Mouse (Mus musculus): Measurements from ENCODE around the gene Smtnl2.

Smtnl2 gene

DNA sequence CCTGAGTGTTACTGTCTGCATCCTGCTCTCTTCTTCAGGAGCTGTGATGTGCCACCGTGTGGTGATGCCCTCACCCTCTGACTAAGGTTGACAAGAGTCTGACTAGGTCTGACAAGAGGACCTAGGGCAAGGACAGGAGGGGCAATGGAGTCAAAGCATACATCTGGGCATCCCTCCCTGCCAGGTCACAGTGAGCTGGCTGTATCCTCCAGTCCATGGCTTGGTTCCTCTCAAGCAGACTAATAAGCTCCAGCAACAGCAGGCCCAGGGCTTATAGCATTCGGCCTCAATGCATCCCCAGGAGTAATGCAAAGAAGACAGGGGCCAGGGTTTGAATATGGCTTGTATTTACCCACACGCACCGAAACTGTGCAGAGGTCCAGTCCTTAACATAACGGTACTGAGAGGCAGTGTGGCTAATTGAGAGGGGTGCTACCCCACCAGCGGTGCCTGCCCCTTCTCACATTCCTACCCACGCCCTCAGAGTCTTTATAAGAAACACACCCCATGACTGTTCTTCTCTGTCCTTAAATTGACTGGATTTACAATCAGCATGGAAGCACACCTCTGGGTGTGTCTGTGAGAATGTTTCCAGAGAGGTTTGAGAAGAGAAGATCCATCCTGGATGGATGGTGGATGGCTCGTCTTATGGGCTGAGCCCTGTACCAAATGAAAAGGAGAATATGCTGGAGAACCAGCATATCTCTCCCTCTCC is 13.5 kb downstream of the Smtnl2 start:
- peak; percentile 93 for DNase-seq

DNA sequence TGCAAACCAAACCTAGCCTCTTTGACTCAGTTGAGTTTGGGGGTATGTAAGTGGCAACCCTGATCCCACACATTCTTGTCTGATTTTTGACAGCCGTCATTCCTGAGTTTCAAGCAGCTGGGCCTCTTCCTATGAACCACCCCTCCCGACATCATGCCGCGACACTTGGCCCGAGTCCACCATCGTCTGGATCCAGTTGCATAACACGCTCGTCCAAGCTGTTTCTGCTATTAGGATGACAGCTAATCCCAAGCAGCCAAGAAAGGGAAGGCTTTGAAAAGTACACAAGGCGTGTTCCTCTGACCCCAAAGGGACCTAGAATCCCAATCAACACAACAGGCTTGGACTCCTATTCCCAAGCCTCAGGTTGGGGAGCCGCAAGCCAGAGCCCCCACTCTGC is 14.4 kb downstream of the Smtnl2 start:
- DNase-seq = peak; percentile 99

DNA sequence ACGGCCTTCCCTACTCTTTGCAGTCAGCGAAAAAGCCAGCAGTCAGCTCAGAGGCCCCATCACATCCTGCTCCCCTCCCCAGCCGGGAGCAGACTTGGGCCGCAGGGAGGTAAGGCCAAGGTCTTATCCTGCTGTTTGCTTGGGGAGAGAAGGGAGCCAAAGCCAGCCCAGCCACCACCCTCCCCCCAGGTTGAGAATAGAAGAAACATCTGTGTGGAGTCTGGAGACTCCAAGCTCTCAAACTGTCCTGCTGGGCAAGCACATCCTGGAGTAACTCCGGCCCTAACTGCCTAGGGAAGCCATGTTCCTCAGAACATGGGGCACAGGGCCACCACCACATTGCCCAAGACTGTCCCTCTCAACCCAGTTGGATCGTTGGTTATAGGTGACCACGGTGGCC is 14.9 kb downstream of the Smtnl2 start:
- DNase-seq = peak; percentile 99

DNA sequence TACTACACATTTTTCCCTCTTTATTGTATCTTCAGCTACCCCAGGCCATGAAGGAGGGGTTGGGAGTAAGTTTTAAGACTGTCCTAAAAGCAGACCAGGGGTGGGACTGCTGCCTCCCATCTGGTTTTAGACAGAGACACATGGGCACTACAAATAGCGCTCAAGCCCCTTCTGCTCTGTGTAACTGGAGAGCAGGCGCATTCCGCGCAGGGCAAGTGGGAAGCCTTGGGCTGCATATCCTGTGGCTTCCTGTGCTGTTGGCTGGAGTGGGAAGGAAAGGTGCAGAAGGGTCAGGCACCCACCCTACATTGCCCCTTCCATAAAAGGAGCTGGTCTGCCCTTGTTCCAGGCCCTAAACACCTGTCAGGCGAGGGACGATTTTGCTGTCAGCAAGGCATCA is 15.9 kb downstream of the Smtnl2 start:
- peak; percentile 94 for DNase-seq

DNA sequence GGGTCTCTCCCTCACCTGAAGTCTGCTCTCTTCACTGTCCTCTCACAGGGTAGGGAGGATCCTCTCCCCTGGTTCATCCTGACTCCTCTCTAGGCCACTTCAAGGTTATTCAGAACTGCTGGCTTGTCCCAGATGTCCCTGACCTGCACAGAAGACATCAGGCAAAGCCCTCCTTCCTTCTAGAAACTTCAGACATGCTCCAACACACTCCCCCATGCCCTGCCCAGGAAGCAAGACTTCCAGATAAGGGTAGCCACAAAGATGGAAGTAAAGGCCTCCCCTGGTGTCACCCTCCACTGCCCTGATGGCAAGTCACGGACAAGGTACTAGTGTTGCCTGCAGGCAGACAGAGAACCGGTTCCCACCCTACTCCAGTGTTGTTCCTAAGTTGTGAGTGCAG is 16.8 kb downstream of the Smtnl2 start:
- DNase-seq = no peak

DNA sequence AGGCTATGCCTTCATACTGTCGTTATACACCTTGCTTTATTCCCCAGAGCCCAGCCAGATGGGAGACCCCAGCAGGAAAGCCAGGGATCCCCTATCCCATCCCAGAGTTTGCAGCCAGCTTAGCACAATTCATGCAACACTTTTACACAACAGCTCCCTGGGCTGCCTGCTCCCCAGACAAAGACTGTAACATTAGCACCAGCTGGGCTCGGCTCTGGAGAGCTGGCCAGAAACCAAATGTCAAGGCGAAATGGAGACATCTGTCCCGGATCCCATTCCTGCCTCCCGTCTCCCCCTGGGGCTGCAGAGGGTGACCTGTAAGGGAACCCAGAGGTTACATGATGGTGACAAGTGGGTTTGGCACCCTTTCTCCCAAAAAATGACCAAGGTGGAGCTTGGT is 17.8 kb downstream of the Smtnl2 start:
- DNase-seq = peak; percentile 98

DNA sequence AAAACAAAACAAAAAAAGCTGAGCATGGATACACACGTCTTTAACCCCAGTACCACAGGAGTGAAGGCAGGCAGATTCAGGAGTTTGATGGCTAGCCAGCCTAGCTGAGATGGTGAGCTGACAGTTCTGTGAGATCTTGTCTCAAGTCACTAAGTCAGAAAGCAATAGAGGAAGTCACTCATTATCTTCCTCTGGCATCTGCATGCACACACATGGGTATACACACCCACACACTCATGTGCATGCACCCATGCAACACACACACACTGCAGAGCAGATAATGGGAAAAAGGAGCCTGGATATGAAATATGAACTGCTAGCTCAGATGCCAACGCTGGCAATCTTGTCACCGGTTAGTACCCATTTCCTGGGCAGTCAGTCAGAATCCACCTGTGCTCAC is 18.3 kb downstream of the Smtnl2 start:
- no peak for DNase-seq

DNA sequence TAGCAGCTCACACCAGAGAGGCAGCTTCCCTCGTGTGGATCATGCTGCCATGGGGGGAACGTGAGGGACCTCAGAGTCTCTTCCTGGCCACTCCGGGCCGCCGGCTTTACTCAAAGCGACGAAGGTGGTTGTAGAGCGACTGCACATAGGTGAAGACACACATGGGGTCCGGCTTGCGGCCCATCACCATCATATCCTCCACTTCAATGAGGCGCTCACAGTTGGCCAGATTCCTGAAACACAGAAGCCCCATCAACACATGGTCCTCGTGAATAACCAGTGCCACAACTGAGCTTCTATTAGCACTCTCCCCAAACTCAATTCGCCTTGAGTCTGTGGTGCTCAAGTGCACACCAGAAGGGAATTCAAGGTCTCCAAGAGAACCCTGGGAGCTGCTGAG is 20.3 kb downstream of the Smtnl2 start:
- DNase-seq = peak; percentile 94

DNA sequence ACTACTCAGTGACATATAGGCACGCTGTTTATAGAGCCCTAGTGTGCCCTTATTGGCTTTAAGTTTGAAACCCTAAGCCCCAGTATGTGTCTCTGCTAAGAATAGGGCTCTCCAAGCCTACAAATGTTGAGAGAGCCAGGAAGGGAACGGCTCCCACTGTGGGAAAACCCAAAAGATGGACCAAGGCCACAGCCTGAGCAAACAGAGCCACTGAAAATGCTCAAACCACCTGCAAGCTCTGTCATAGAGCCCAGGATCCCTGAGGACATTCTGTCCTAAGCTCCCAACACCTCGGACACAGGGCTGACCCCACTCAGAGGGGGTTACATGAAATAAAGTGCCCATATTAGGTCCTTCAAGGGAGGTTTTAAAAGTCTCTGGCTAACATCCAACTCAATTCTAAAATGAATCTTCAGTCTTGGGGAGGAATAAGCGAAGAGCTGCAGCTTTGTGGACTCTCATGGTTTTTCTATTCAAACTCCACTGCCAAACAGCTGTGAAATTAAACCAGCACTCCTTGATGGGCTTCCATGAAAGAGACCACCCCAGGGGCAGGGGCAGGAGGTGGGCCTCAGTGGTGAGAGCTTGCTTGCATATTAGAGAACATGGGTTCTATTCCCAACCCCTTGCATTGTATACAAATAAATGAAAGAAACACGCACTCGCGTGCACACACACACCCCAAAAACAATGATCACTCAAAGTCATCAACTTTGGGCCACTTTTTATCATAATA is 21.9 kb downstream of the Smtnl2 start:
- peak; percentile 86 for DNase-seq

DNA sequence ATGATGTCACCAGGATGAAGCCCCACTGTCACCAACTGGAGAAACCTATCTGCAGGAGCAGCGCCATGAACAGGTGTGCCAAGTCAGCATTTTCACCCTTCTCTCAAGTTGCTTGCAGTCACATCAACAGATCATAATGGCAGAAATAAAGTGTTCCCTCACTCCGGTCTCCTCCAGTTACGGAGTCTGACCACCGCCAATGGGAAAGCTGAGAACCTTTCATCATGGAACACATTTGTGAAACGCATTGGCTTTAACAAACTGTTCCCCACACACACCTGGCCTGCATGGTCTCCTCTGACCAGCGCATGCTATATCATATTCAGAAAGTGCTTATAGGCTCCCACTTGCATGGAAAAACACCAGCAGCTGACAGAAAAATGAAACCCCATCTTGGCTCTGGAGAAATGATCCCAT is 23.4 kb downstream of the Smtnl2 start:
- DNase-seq = peak; percentile 73

DNA sequence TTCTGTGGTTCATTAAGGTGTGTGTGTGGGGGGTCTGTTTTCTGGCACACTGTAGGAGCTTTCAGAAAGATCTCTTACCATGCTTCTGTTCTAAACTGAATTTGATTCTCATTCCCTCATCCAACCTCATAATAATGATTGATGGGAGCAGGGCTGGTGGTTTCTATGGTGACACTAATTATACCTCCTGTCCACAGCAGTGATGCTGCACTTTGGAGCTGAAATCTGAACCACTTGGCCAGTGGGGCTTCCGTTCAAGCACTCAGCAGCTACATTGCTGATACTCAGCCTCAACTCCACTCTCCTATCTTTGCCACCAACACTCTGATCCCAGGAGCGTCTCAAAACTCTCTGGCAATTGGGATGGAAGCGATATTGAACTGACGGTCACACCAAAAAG is 32.2 kb downstream of the Smtnl2 start:
- DNase-seq = no peak

DNA sequence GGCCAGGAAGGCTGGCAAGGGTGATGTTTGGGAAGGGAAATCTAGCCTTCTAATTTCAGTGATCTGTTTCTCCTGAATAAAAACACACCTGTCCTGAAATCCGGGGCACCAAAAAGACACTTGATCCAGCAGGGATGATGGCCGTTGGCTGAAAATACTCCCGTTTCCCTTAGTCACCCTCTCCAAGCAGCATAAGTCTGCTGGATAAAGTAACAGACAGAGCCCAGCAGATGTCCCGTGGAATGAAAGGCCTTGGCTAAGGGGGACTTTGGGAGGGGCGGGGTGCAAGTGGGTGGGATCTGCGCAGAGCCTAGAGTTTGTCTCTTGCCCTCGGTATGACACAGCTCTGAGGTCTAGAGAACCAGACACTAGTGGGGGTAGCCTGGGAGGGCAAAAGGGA is 33.3 kb downstream of the Smtnl2 start:
- no peak for DNase-seq

DNA sequence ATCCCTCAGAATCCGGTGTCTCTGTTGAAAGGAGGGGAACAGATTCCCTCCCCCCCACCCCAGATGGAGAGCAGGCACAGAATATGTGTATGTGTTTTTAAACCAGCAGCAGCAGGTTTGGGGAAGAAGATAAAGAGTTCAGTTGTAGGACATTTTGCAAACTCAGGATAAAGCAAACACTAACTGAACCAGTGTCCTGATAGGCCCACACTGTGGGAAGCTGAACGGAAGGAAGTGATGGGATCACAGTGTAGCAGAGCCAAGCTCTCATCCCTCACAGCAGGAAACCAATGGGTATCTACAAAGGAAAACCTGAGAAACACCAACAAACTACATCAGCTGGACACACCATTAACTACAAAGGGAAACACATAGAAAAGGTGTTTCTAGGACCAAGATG is 35.0 kb downstream of the Smtnl2 start:
- DNase-seq = no peak

DNA sequence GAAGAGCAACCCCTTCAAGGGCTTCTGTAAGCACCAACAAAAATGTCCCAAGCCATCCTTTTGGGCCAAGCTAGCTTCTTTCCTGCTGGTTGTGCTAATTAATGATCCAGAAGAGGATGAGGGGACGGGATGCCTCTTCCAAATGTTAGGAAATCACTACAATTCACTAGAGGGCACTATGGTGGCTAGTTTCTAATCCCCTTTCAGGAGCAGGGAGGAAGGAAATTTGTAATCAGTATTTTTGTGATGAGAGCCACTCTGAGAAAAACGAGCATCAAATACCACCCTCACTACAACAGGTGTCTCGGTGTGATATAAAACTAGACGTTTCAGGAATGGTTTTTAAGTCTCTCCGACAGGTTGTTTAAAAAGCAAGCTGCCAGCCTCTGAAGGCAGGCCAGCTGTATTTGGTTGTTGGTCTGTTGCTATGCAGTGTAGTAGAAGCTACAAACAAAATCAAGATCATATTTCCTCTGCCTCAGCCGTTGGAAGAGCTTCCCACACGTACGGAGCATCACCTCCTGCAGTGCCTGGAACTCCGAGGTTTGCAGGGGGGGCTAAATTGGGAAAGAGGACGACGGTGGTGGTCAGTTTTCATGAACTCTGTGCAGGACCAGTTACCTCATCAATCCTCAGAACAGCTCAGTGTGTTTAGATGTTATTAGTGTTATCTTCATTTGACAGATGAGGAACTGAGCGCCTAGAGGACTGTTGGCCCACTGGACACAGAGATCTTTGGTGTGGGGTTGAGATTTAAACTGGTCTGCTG is 41.4 kb downstream of the Smtnl2 start:
- peak; percentile 90 for DNase-seq

DNA sequence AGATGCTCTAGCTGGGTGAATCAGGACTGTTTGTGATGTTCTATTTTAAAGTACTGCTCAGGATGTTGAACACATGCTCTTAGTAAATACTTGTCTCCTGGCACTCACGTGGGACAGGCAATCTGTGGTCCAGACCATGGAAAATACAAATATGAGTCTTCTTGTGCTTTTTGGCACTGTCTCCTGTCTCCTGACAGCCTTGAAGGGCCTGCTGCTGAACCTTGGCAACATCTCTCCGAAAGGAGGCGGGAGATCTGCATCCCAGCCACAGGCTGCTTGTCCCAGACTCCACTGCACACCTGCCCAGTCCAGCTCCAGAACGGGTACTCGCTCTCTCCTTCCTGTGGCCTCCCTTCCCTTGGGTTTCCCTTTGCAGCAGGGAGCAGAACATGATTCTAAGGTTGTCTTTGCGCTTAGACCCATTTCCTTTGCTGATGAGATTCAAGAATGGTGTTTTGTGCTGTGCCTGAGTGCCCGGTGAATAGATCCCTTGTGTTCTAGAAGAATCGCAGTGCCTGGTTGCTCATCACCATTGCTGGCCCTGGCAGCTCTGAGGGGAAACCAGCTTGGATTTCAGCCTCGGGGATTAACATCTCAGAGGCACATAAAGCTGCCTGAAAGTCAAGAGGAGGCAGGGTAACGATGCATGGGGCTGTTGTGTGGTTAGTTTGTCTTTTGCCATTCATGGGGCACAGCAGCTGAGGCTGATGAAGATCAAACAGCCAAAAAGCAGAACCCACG is 43.4 kb downstream of the Smtnl2 start:
- DNase-seq = no peak

DNA sequence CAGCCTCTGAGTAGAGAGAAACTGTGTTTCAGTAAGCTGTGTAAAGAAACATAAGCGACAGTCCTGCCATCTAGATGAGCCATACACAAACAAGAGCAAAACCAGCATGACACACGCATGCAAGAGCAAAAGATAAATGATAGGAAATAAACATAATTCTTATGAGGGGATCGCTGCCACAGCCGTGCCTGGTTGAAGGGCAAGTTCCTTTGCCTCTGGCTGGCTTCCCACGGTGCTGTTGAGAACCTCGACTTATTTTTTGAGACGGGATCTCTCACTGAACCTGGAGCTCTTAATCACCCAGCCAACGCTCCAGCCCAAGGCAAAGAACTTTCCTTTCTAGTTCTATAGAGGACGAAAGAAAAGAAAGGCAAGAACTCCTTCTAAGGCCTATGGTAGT is 45.4 kb downstream of the Smtnl2 start:
- DNase-seq = no peak

DNA sequence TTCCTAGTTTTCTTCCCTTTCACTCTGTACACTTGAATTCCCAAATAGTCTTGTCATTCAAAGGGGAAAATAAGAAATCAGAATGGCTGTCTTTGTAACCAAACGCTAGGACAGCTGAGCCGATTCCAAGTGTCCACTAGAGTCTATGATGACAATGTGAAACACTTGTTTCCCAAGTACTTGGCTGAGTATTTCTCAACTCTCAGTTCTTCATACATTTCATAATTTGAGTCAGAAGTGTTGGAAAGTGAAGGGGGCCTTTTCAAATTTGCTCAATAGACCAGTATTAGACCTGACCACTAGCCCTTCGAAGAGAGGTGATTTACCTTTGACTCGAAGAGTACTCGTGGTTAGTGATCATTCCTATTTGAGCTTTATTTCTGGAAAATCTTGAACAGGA is 47.0 kb downstream of the Smtnl2 start:
- no peak for DNase-seq

DNA sequence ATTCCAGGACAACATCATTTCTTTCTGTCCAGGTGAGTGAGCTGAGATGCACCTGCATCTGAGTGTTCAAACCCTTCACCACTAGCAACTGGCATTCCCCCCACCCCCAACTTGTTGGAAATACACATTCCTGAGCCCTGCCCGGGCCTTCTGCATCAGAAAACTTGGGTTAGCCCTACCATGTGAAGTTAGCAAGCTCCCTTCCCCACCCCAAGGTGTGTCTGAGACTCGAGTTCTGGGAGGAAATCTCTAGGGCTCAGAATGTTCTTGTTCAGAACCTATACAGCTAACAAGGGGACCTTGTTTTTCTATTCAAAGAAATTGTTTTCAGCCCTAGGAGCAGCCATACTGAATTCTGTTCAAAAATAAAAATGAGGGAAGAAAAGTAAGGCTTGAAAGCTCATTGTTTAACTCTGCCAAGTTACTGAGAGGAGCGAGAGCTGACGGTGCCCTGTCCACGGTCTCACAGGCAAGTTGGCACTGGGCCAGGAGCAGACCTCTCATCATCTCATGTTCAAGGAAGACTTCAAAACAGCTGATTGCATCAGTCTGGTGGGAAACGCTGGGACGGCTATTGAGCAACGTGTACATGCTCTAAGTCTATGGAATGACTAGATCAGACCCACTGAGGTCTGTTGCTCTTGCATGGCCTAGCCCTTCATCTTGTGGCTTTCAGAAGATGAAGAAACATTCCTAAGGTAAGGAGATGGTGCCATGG is 47.8 kb downstream of the Smtnl2 start:
- DNase-seq = no peak

DNA sequence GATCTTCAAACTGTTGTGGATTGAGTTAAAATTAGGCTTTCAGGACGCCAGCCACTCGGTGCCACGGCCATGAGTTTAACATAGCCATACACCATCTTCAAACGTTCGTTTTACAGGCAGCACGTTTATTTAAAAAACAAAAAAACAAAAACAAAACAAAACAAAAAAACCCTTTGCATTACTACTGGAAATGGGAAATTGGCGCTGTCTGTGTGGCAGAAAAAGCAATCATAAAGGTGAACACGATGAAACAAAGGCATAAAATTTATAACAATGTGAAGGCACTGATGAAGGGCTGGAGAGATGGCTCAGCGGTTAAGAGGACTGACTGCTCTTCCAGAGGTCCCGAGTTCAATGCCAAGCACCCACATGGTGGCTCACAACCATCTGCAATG is 49.2 kb downstream of the Smtnl2 start, which contains the start of gene Tekt1:
Gene Tekt1, minus strand, starts transcription at position 96 of the 395 bp plus-strand sequence.
- DNase-seq = no peak

DNA sequence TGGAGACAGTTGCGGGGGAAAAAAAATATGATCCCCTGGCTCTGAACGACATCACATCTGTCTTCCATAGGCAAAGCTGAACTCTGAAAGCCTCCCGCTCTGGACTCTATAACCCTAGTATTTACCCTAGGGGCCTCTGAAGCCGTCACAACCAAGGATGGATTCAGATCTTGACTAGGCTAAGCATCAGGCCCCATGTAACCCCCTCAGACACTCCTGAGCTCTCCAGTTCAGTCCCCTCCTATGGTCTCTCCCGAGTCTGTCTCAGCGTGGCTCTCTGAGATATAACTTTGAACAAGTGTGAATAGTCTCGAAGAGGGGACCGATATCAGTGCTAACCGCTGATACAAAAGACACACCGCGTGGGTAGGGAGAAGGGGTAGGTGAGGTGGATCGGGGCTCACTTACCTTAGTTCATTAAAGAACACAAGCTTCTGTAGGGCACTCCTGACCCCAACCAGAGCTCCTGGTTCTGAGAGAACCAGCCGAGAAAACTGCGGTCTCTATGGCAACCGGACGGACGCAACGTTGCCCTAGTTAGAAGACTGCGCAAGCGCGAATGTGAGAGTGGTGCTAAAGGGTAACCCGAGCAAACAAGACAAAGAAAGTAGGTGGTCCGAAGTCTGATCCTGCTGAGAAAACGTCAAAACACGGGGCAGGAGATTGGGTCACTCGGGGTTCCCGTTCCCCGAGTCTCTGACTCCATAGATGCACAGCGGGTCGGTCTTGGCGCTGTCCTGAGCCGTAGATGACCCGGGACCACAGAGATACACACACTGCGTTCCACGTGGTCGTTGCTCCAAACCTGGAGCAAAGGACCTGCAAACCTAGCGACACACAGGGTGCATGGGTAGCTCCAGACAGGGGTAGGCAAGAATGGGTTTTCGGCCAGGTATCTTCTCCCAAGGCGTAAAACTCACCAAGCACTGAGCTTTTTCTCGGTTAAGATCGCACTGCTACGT is 49.8 kb downstream of the Smtnl2 start:
- peak; percentile 91 for DNase-seq

Measured in heart, adult 11 months (tissue).